Mouse (Mus musculus) intestine, postnatal 0 days (tissue): ENCODE results near the gene Amelx. TPM values are rescaled to one million over a fixed set of nuclear protein-coding genes. Genes with fewer than 3 reads are reported as not detected.
A peak's percentile ranks its signal among the peaks of the same experiment; 100 is the strongest.

Experiments
- ATAC-seq: fragments of 200-750 bp; cut with Nextera tagmentation; 2 replicates; pipeline ENCODE4 v1.8.0; 2017; ENCODE audit warnings: mild to moderate bottlenecking, moderate TSS enrichment, moderate library complexity
- H3K27ac ChIP-seq: fragments of 300-500 bp; sonication (generic); 2 replicates; pipeline ENCODE4 v1.5.1; 2014; ENCODE audit warnings: mild to moderate bottlenecking, low read depth, low read length, moderate library complexity
- H3K27me3 ChIP-seq: fragments of 300-500 bp; sonication (generic); replicated peaks from 2 replicates; pipeline ENCODE4 v1.6.1; 2014; ENCODE audit warnings: low read length, mixed read lengths; ENCODE audit not compliant: control insufficient read depth, insufficient read depth
- H3K36me3 ChIP-seq: fragments of 300-500 bp; sonication (generic); 2 replicates; pipeline ENCODE4 v1.6.1; 2014; ENCODE audit warnings: mild to moderate bottlenecking, moderate library complexity; ENCODE audit not compliant: control insufficient read depth, insufficient read depth
- H3K4me1 ChIP-seq: fragments of 300-500 bp; sonication (generic); replicated peaks from 2 replicates; pipeline ENCODE4 v1.6.1; 2014; ENCODE audit warnings: antibody characterized with exemption, low read length, mixed read lengths; ENCODE audit not compliant: control insufficient read depth, insufficient read depth
- H3K4me2 ChIP-seq: fragments of 300-500 bp; sonication (generic); replicated peaks from 2 replicates; pipeline ENCODE4 v1.6.1; 2014; ENCODE audit warnings: low read depth, mild to moderate bottlenecking, moderate library complexity
- H3K4me3 ChIP-seq: fragments of 300-500 bp; sonication (generic); 2 replicates; pipeline ENCODE4 v1.5.1; 2014; ENCODE audit warnings: low read depth, low read length
- H3K9ac ChIP-seq: fragments of 300-500 bp; sonication (generic); 2 replicates; pipeline ENCODE4 v1.6.1; 2014; ENCODE audit warnings: mild to moderate bottlenecking, low read depth, low read length
- H3K9me3 ChIP-seq: fragments of 300-500 bp; sonication (generic); 2 replicates; pipeline ENCODE4 v1.6.1; 2016; ENCODE audit warnings: mixed run types; ENCODE audit not compliant: control insufficient read depth
- CTCF ChIP-seq: sonication (generic); IDR thresholded peaks from 2 replicates; pipeline ENCODE4 v1.5.1; 2016; ENCODE audit warnings: low read depth, mild to moderate bottlenecking, control low read depth, antibody characterized with exemption, moderate library complexity
- WGBS: fragments of 180-500 bp; shearing (Covaris S2); extraction: QIAGEN DNeasy Blood & Tissue Kit; methylation state at CpG from one replicate; pipeline ENCODE4 v1.1.7; 2014; 5-methylcytosine and 5-hydroxymethylcytosine counted together
- polyA plus RNA-seq: library from polyadenylated mRNA; unstranded; fragments of >200 nt; fragmentation: Nextera tagmentation; extraction: Ambion mirVana; gene quantifications from 2 replicates; pipeline ENCODE4 v1.2.1, GENCODE M21; 2015

The Amelx gene
- polyA plus RNA-seq, result not detected in 2 replicates

DNA sequence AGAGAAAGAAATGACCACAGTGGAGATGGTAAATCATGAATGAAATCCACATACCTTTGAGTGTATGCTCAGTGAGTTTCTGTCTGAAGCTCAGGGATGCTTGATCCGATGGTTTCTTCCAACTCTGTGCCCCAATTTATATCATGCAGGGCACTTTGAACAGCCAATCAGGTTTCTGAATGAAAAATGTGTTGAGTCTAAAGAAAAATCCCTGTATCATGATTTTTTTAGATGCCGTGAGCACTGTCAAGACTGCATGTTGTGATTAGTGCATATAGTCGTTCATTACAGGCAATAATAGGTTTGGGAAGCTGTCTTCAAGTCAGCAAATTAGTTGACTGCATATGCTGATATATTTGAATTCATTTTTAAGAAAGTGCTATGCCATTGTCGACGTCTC is at the start of gene Amelx:
TSS of gene Amelx (minus strand) at position 101 of the 400 bp plus-strand sequence.
- no peaks in the 10 kb centered on the region for H3K27me3 ChIP-seq
- no peaks in the 10 kb centered on the region for H3K9me3 ChIP-seq
- H3K4me2 ChIP-seq, result no peak within 1 kb of the TSS
- no peak within 1 kb of the TSS for H3K9ac ChIP-seq
- 76% methylated on average over 5 of the region's 5 CpGs for WGBS
- no peak within 1 kb of the TSS for H3K27ac ChIP-seq
- no peak for TF ChIP-seq CTCF
- no peaks in the 10 kb centered on the region for H3K4me1 ChIP-seq
- no peak for ATAC-seq
- H3K36me3 ChIP-seq, result no peaks in the 10 kb centered on the region
- no peak within 1 kb of the TSS for H3K4me3 ChIP-seq

DNA sequence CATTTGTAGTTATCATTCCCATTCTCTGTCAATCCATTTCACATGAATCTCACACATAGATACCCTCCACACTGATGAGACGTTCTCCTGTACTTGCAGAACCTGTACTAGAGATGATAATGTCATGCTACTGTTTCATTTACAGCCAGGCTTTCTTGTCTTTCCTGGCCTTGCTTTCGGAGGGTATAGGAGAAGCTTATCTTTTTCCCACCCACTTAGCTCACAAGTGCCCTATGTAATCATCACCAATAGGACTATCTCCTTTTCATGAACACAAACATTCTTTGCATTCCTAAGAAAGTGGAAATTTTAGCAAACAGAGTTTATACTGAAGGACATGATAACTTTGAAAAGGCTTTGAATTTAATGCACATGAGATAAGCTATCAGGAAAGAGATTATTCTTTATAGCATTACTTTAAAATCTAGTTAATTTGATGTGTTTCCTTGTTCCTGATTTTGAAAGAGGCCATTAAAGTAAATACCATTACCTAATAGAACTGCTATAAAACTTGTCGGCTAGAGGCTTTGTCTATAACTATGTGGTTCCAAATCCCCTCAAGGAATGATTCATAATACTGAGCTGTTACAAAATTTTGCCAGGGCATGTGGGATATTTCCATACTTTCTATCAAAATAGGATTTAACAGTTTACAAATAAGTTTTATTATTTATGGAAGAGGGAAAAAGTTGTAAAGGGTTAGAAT is 35.5 kb upstream of the Amelx start:
- no peak for TF ChIP-seq CTCF
- Histone ChIP-seq H3K4me1 (no peaks in the 10 kb centered on the region), H3K9me3 (no peaks in the 10 kb centered on the region), H3K9ac (no peak overlapping the region), H3K27me3 (no peaks in the 10 kb centered on the region), H3K27ac (no peak overlapping the region), H3K4me3 (no peak overlapping the region), H3K4me2 (no peak overlapping the region), H3K36me3 (no peaks in the 10 kb centered on the region)
- 28% methylated on average over 3 of the region's 3 CpGs for WGBS
- ATAC-seq, result peak; percentile 45; the same call in 1 of the 2 replicates

DNA sequence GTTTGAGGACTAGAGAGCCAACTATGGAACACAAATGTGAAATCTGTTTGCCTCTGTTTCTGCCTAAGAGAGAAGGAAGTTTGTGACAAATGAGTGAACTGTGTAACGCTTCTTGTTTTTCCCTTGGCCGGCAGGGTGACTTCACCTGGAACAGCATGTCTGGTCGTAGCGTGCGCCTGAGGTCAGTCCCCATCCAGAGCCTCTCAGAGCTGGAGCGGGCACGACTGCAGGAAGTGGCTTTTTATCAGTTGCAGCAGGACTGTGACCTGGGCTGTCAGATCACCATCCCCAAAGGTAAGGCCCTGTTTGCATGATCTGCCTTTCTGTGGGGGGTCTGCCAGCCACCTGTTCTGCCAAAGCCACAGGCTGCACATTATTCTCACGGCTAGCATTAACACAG is 33.1 kb upstream of the Amelx start:
- Histone ChIP-seq H3K9me3 (no peaks in the 10 kb centered on the region), H3K9ac (no peak overlapping the region), H3K27me3 (no peaks in the 10 kb centered on the region), H3K27ac (no peak overlapping the region), H3K4me1 (no peaks in the 10 kb centered on the region), H3K4me3 (no peak overlapping the region), H3K4me2 (no peak overlapping the region), H3K36me3 (no peaks in the 10 kb centered on the region)
- TF ChIP-seq CTCF, result no peak
- peak; percentile 51; the same call in 1 of the 2 replicates for ATAC-seq
- WGBS, result 56% methylated on average over 8 of the region's 8 CpGs

DNA sequence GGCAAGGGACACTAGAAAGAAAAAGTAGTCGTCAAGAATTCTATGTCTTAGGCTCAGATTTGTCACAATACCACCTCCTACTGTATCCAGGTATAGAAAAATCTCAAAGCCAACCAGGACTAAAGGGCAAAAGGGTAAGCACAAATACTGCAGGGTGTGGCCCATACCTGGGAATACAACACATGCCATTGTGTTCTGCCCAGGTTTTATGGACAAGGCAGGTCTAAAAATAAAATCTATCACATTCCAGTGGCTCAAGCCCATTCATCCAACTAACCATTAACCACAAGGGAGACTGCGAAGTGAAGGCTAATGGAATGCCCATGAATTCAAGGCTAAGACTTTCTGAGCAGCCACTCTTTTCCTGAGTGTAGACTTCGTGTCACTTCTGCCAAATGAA is 23.0 kb upstream of the Amelx start:
- H3K4me1 ChIP-seq, result no peaks in the 10 kb centered on the region
- no peak overlapping the region for H3K27ac ChIP-seq
- WGBS, result 38% methylated on average over 3 of the region's 3 CpGs
- no peak overlapping the region for H3K4me3 ChIP-seq
- H3K9ac ChIP-seq, result no peak overlapping the region
- TF ChIP-seq CTCF, result no peak
- H3K4me2 ChIP-seq, result no peak overlapping the region
- no peaks in the 10 kb centered on the region for H3K36me3 ChIP-seq
- H3K27me3 ChIP-seq, result no peaks in the 10 kb centered on the region
- H3K9me3 ChIP-seq, result no peaks in the 10 kb centered on the region
- ATAC-seq, result peak; percentile 90

DNA sequence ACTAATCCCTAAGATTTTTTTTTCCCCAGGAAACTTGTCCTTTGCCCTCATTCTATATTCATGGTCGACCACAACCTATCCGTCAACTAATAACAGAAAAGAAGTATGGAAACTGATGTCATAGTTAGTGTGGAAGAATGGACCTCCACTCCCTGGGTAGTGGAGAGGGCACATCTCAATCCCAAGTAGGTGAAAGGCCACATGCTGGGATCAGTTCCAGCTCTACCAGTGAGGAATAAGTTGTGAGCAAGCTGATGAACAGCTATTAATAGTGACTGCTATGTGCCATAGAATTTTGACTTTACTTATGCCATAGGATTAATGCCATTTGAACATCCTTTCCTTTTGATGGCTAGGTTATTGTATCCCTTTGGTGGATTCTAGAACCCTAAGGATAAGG is 8.4 kb downstream of the Amelx start:
- Histone ChIP-seq H3K4me2 (no peak overlapping the region), H3K27me3 (no peaks in the 10 kb centered on the region), H3K36me3 (no peaks in the 10 kb centered on the region), H3K4me3 (no peak overlapping the region), H3K9me3 (no peaks in the 10 kb centered on the region), H3K9ac (no peak overlapping the region), H3K4me1 (no peaks in the 10 kb centered on the region), H3K27ac (no peak overlapping the region)
- 71% methylated on average over 2 of the region's 2 CpGs for WGBS
- TF ChIP-seq CTCF, result no peak
- ATAC-seq, result no peak

DNA sequence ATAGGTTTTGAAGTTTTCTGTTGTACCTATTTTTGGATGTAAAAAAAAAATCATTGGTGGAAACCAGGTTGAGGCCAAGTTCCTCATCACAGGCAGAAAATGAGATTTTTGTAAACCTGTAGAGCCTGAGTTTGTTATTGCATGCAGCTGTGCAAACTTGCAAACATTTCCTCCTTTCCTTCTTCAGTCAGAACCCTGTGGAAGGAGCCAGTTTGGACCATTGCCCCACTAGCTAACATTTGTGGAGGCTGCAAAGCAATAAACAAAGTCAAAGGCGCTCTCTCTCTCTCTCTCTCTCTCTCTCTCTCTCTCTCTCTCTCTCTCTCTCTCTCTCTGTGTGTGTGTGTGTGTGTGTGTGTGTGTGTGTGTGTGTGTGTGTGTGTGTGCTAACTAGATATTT is 13.2 kb downstream of the Amelx start:
- Histone ChIP-seq H3K9ac (no peak overlapping the region), H3K27me3 (no peaks in the 10 kb centered on the region), H3K4me2 (no peak overlapping the region), H3K27ac (no peak overlapping the region), H3K9me3 (no peaks in the 10 kb centered on the region), H3K36me3 (no peaks in the 10 kb centered on the region), H3K4me1 (no peaks in the 10 kb centered on the region), H3K4me3 (no peak overlapping the region)
- 71% methylated on average over 1 of the region's 1 CpGs for WGBS
- no peak; the same call in 1 of the 2 replicates for ATAC-seq
- no peak for TF ChIP-seq CTCF

DNA sequence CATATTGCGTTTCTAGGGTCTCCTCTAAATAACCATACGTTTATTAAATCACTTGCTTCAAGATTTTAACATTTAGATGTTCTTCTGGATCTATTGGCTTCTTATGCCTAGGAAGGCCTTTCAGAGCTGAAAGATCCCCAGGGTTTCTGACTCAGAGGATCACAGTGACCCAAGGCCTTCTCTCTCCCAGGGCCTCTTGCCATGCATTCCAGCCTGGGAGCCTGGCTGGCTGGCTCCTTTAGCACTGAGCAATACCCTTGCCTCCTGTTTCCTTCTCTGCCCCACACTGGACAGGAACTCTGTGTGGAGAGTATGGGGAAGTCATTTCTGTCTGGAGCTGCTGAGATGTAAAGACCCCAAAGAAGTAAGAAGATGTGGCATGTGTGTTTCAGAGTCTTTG is 16.0 kb downstream of the Amelx start:
- ATAC-seq, result no peak
- no peak overlapping the region for H3K4me2 ChIP-seq
- no peak for TF ChIP-seq CTCF

More for the DNA sequence above, 16.0 kb downstream of the Amelx start:
- Histone ChIP-seq H3K27me3 (no peaks in the 10 kb centered on the region), H3K4me3 (no peak overlapping the region), H3K9ac (no peak overlapping the region), H3K9me3 (no peaks in the 10 kb centered on the region), H3K36me3 (no peaks in the 10 kb centered on the region), H3K4me1 (no peaks in the 10 kb centered on the region), H3K27ac (no peak overlapping the region)
- WGBS, result 93% methylated on average over 2 of the region's 2 CpGs
